Mouse (Mus musculus): ENCODE measurements around the gene Mrap2. TPM values are rescaled to one million over a fixed set of nuclear protein-coding genes. Genes with fewer than 3 reads are reported as not detected.
"Not testable (repeated sequence)": the region's sequence is repeated elsewhere in the genome, so short reads cannot be mapped to it uniquely, and the experiment has no call there.

The Mrap2 gene
- polyA plus RNA-seq (2014; fragmentation: Nextera tagmentation; extraction: Ambion mirVana) = 0.41 and 0.54 TPM in 2 replicates

- Histone ChIP-seq H3K4me2 (ENCODE audit: low read length) (peak within 1 kb of the TSS; percentile 58), H3K9me3 (replicated peaks; ENCODE audit: control insufficient read depth, low read length) (no peaks in the 10 kb centered on the region), H3K27ac (ENCODE audit: low read depth, low read length) (no peak within 1 kb of the TSS), H3K27me3 (replicated peaks; ENCODE audit: control insufficient read depth, insufficient read depth, low read length) (peaks cover 16% of the 10 kb centered on the region; the same call in 1 of the 2 replicates), H3K36me3 (ENCODE audit: control insufficient read depth, insufficient read depth, low read length) (no peaks in the 10 kb centered on the region), H3K9ac (ENCODE audit: low read length) (peak within 1 kb of the TSS; percentile 38), H3K4me1 (ENCODE audit: control insufficient read depth, insufficient read depth, low read length) (peaks cover 6% of the 10 kb centered on the region; the same call in 1 of the 2 replicates), H3K4me3 (ENCODE audit: low read depth, low read length) (peak within 1 kb of the TSS; percentile 26)
- WGBS = under 1% methylated on average over 29 of the region's 29 CpGs
- ATAC-seq (peak; percentile 98), DNase-seq (ENCODE audit: low spot score) (peak; percentile 74)
Observed at GRCm38 (mm10) chr9:87144106-87144505, at the start of gene Mrap2. Gene Mrap2, plus strand, starts transcription at chr9:87144306.

- no peaks in the 10 kb centered on the region for H3K27me3 ChIP-seq (replicated peaks; ENCODE audit: control insufficient read depth, insufficient read depth, low read length)
- no peak for ATAC-seq
- no peaks in the 10 kb centered on the region for H3K9me3 ChIP-seq (replicated peaks; ENCODE audit: control insufficient read depth, low read length)
- 67% methylated on average over 2 of the region's 2 CpGs for WGBS
- no peak for DNase-seq (ENCODE audit: low spot score)
- no peaks in the 10 kb centered on the region for H3K4me1 ChIP-seq (ENCODE audit: control insufficient read depth, insufficient read depth, low read length)
- H3K4me3 ChIP-seq (ENCODE audit: low read depth, low read length) = no peak overlapping the region
- H3K9ac ChIP-seq (ENCODE audit: low read length) = no peak overlapping the region
- H3K4me2 ChIP-seq (ENCODE audit: low read length) = no peak overlapping the region
- no peaks in the 10 kb centered on the region for H3K36me3 ChIP-seq (ENCODE audit: control insufficient read depth, insufficient read depth, low read length)
- no peak overlapping the region for H3K27ac ChIP-seq (ENCODE audit: low read depth, low read length)
Observed at GRCm38 (mm10) chr9:87097989-87098388, 46.1 kb upstream of the Mrap2 start.

GRCm38 (mm10) chr9:87115019-87115418 is 29.1 kb upstream of the Mrap2 start:
- no peaks in the 10 kb centered on the region for H3K36me3 ChIP-seq (ENCODE audit: control insufficient read depth, insufficient read depth, low read length)
- no peak for DNase-seq (ENCODE audit: low spot score)
- 81% methylated on average over 5 of the region's 5 CpGs for WGBS
- no peaks in the 10 kb centered on the region for H3K9me3 ChIP-seq (replicated peaks; ENCODE audit: control insufficient read depth, low read length)
- H3K4me1 ChIP-seq (ENCODE audit: control insufficient read depth, insufficient read depth, low read length) = no peaks in the 10 kb centered on the region
- H3K9ac ChIP-seq (ENCODE audit: low read length) = no peak overlapping the region
- 0 out of 2 replicates have a peak, but pooled peaks have one; percentile 30 for ATAC-seq
- no peak overlapping the region for H3K4me2 ChIP-seq (ENCODE audit: low read length)
- H3K27ac ChIP-seq (ENCODE audit: low read depth, low read length) = peak overlapping the region; percentile 65
- no peak overlapping the region for H3K4me3 ChIP-seq (ENCODE audit: low read depth, low read length)
- H3K27me3 ChIP-seq (replicated peaks; ENCODE audit: control insufficient read depth, insufficient read depth, low read length) = no peaks in the 10 kb centered on the region

GRCm38 (mm10) chr9:87115456-87115931 is 28.6 kb upstream of the Mrap2 start:
- Histone ChIP-seq H3K4me1 (ENCODE audit: control insufficient read depth, insufficient read depth, low read length) (no peaks in the 10 kb centered on the region), H3K27me3 (replicated peaks; ENCODE audit: control insufficient read depth, insufficient read depth, low read length) (no peaks in the 10 kb centered on the region), H3K4me2 (ENCODE audit: low read length) (no peak overlapping the region), H3K9me3 (replicated peaks; ENCODE audit: control insufficient read depth, low read length) (no peaks in the 10 kb centered on the region), H3K4me3 (ENCODE audit: low read depth, low read length) (no peak overlapping the region), H3K9ac (ENCODE audit: low read length) (no peak overlapping the region), H3K27ac (ENCODE audit: low read depth, low read length) (peak overlapping the region; percentile 65), H3K36me3 (ENCODE audit: control insufficient read depth, insufficient read depth, low read length) (no peaks in the 10 kb centered on the region)
- 35% methylated on average over 6 of the region's 6 CpGs for WGBS
- ATAC-seq = peak; percentile 87
- DNase-seq (ENCODE audit: low spot score) = peak; percentile 74

- DNase-seq (ENCODE audit: low spot score) (no peak), ATAC-seq (peak; percentile 58)
- Histone ChIP-seq H3K36me3 (ENCODE audit: control insufficient read depth, insufficient read depth, low read length) (no peaks in the 10 kb centered on the region), H3K4me2 (ENCODE audit: low read length) (no peak overlapping the region), H3K9ac (ENCODE audit: low read length) (no peak overlapping the region), H3K9me3 (replicated peaks; ENCODE audit: control insufficient read depth, low read length) (no peaks in the 10 kb centered on the region), H3K27ac (ENCODE audit: low read depth, low read length) (peak overlapping the region; percentile 65; the same call in 1 of the 2 replicates), H3K4me1 (ENCODE audit: control insufficient read depth, insufficient read depth, low read length) (no peaks in the 10 kb centered on the region), H3K27me3 (replicated peaks; ENCODE audit: control insufficient read depth, insufficient read depth, low read length) (no peaks in the 10 kb centered on the region), H3K4me3 (ENCODE audit: low read depth, low read length) (no peak overlapping the region)
- WGBS = 83% methylated on average over 1 of the region's 1 CpGs
Observed at GRCm38 (mm10) chr9:87115978-87116377, 28.1 kb upstream of the Mrap2 start.

- DNase-seq (ENCODE audit: low spot score) (no peak), ATAC-seq (no peak)
- H3K36me3 ChIP-seq (ENCODE audit: control insufficient read depth, insufficient read depth, low read length) = no peaks in the 10 kb centered on the region
- no peak overlapping the region for H3K9ac ChIP-seq (ENCODE audit: low read length)
- no peaks in the 10 kb centered on the region for H3K9me3 ChIP-seq (replicated peaks; ENCODE audit: control insufficient read depth, low read length)
- H3K27ac ChIP-seq (ENCODE audit: low read depth, low read length) = no peak overlapping the region
- H3K4me3 ChIP-seq (ENCODE audit: low read depth, low read length) = no peak overlapping the region
- H3K4me1 ChIP-seq (ENCODE audit: control insufficient read depth, insufficient read depth, low read length) = no peaks in the 10 kb centered on the region
- H3K4me2 ChIP-seq (ENCODE audit: low read length) = no peak overlapping the region
- WGBS = 63% methylated on average over 3 of the region's 3 CpGs
- no peaks in the 10 kb centered on the region for H3K27me3 ChIP-seq (replicated peaks; ENCODE audit: control insufficient read depth, insufficient read depth, low read length)
Observed at GRCm38 (mm10) chr9:87118996-87119395, 25.1 kb upstream of the Mrap2 start.

- H3K4me3 ChIP-seq (ENCODE audit: low read depth, low read length) = no peak overlapping the region
- 79% methylated on average over 9 of the region's 9 CpGs for WGBS
- no peak overlapping the region for H3K9ac ChIP-seq (ENCODE audit: low read length)
- H3K9me3 ChIP-seq (replicated peaks; ENCODE audit: control insufficient read depth, low read length) = no peaks in the 10 kb centered on the region
- no peak for DNase-seq (ENCODE audit: low spot score)
- H3K4me1 ChIP-seq (ENCODE audit: control insufficient read depth, insufficient read depth, low read length) = no peaks in the 10 kb centered on the region
- no peak for ATAC-seq
- no peaks in the 10 kb centered on the region for H3K36me3 ChIP-seq (ENCODE audit: control insufficient read depth, insufficient read depth, low read length)
- no peak overlapping the region for H3K4me2 ChIP-seq (ENCODE audit: low read length)
- no peaks in the 10 kb centered on the region for H3K27me3 ChIP-seq (replicated peaks; ENCODE audit: control insufficient read depth, insufficient read depth, low read length)
- no peak overlapping the region for H3K27ac ChIP-seq (ENCODE audit: low read depth, low read length)
Observed at GRCm38 (mm10) chr9:87121956-87122493, 22.1 kb upstream of the Mrap2 start.

GRCm38 (mm10) chr9:87127046-87127445 is 17.1 kb upstream of the Mrap2 start:
- not testable (repeated sequence) for H3K27ac ChIP-seq (ENCODE audit: low read depth, low read length)

GRCm38 (mm10) chr9:87135765-87136558 is 8.1 kb upstream of the Mrap2 start:
- Histone ChIP-seq H3K9ac (ENCODE audit: low read length) (no peak overlapping the region), H3K4me1 (ENCODE audit: control insufficient read depth, insufficient read depth, low read length) (no peaks in the 10 kb centered on the region), H3K4me3 (ENCODE audit: low read depth, low read length) (no peak overlapping the region), H3K36me3 (ENCODE audit: control insufficient read depth, insufficient read depth, low read length) (no peaks in the 10 kb centered on the region), H3K27me3 (replicated peaks; ENCODE audit: control insufficient read depth, insufficient read depth, low read length) (no peaks in the 10 kb centered on the region), H3K27ac (ENCODE audit: low read depth, low read length) (no peak overlapping the region), H3K9me3 (replicated peaks; ENCODE audit: control insufficient read depth, low read length) (no peaks in the 10 kb centered on the region), H3K4me2 (ENCODE audit: low read length) (no peak overlapping the region)
- DNase-seq (ENCODE audit: low spot score) (peak; percentile 58), ATAC-seq (peak; percentile 37; the same call in 1 of the 2 replicates)
- WGBS = 74% methylated on average over 14 of the region's 14 CpGs

More at GRCm38 (mm10) chr9:87127046-87127445, 17.1 kb upstream of the Mrap2 start:
- not testable (repeated sequence) for H3K4me2 ChIP-seq (ENCODE audit: low read length); H3K4me3 ChIP-seq (ENCODE audit: low read depth, low read length); DNase-seq (ENCODE audit: low spot score); H3K36me3 ChIP-seq (ENCODE audit: control insufficient read depth, insufficient read depth, low read length); ATAC-seq; H3K9me3 ChIP-seq (replicated peaks; ENCODE audit: control insufficient read depth, low read length); H3K27me3 ChIP-seq (replicated peaks; ENCODE audit: control insufficient read depth, insufficient read depth, low read length); H3K4me1 ChIP-seq (ENCODE audit: control insufficient read depth, insufficient read depth, low read length); H3K9ac ChIP-seq (ENCODE audit: low read length)
- 83% methylated on average over 5 of the region's 6 CpGs for WGBS

All from forebrain, embryonic 14.5 days (tissue).